Mouse (Mus musculus): Measurements from ENCODE around the gene Has3. TPM values are rescaled to one million over a fixed set of nuclear protein-coding genes. Genes with fewer than 3 reads are reported as not detected.

Gene Has3
- polyA plus RNA-seq, 1 experiment from 2014 or later, result 1.6 TPM

- Histone ChIP-seq H3K36me3 (ENCODE audit: insufficient read depth, low read length) (peaks cover 4% of the 10 kb centered on the region; the same call in 1 of the 2 replicates), H3K27ac (ENCODE audit: low read length) (peak overlapping the region; percentile 79), H3K9ac (replicated peaks; ENCODE audit: low read length) (peak overlapping the region; percentile 15; the same call in 1 of the 2 replicates), H3K4me3 (ENCODE audit: low read length) (no peak overlapping the region), H3K4me2 (replicated peaks; ENCODE audit: low read depth, low read length) (no peak overlapping the region), H3K4me1 (ENCODE audit: insufficient read depth, low read length) (peaks cover 13% of the 10 kb centered on the region), H3K9me3 (ENCODE audit: low read length) (no peaks in the 10 kb centered on the region), H3K27me3 (ENCODE audit: insufficient read depth, low read length) (no peaks in the 10 kb centered on the region)
- WGBS, result 32% methylated on average over 8 of the region's 8 CpGs
- peak; percentile 74 for ATAC-seq (ENCODE audit: low FRiP score, low TSS enrichment)
These were observed 15.4 kb upstream of the Has3 start for GRCm38 (mm10) chr8:106854534-106855241.

GRCm38 (mm10) chr8:106855242-106855562, 14.8 kb upstream of the Has3 start:
- no peak overlapping the region for H3K4me3 ChIP-seq (ENCODE audit: low read length)
- no peak; the same call in 1 of the 2 replicates for ATAC-seq (ENCODE audit: low FRiP score, low TSS enrichment)
- 50% methylated on average over 3 of the region's 3 CpGs for WGBS
- H3K4me2 ChIP-seq (replicated peaks; ENCODE audit: low read depth, low read length), result no peak overlapping the region
- H3K27me3 ChIP-seq (ENCODE audit: insufficient read depth, low read length), result no peaks in the 10 kb centered on the region
- H3K36me3 ChIP-seq (ENCODE audit: insufficient read depth, low read length), result peaks cover 4% of the 10 kb centered on the region; the same call in 1 of the 2 replicates
- H3K9ac ChIP-seq (replicated peaks; ENCODE audit: low read length), result no peak overlapping the region
- H3K9me3 ChIP-seq (ENCODE audit: low read length), result no peaks in the 10 kb centered on the region
- peaks cover 13% of the 10 kb centered on the region for H3K4me1 ChIP-seq (ENCODE audit: insufficient read depth, low read length)
- peak overlapping the region; percentile 79 for H3K27ac ChIP-seq (ENCODE audit: low read length)

- WGBS, result 91% methylated on average over 10 of the region's 10 CpGs
- Histone ChIP-seq H3K9me3 (ENCODE audit: low read length) (no peaks in the 10 kb centered on the region), H3K4me3 (ENCODE audit: low read length) (no peak overlapping the region), H3K27me3 (ENCODE audit: insufficient read depth, low read length) (no peaks in the 10 kb centered on the region), H3K36me3 (ENCODE audit: insufficient read depth, low read length) (no peaks in the 10 kb centered on the region), H3K9ac (replicated peaks; ENCODE audit: low read length) (no peak overlapping the region), H3K4me2 (replicated peaks; ENCODE audit: low read depth, low read length) (no peak overlapping the region), H3K4me1 (ENCODE audit: insufficient read depth, low read length) (no peaks in the 10 kb centered on the region), H3K27ac (ENCODE audit: low read length) (no peak overlapping the region)
- ATAC-seq (ENCODE audit: low FRiP score, low TSS enrichment), result no peak
These were observed 7.2 kb upstream of the Has3 start for GRCm38 (mm10) chr8:106862845-106863244.

GRCm38 (mm10) chr8:106865354-106865753, 4.7 kb upstream of the Has3 start:
- H3K4me2 ChIP-seq (replicated peaks; ENCODE audit: low read depth, low read length), result no peak overlapping the region
- H3K9me3 ChIP-seq (ENCODE audit: low read length), result no peaks in the 10 kb centered on the region
- H3K27ac ChIP-seq (ENCODE audit: low read length), result no peak overlapping the region
- H3K4me3 ChIP-seq (ENCODE audit: low read length), result no peak overlapping the region
- no peaks in the 10 kb centered on the region for H3K36me3 ChIP-seq (ENCODE audit: insufficient read depth, low read length)
- no peak overlapping the region for H3K9ac ChIP-seq (replicated peaks; ENCODE audit: low read length)
- peaks cover 5% of the 10 kb centered on the region; the same call in 1 of the 2 replicates for H3K27me3 ChIP-seq (ENCODE audit: insufficient read depth, low read length)
- 83% methylated on average over 9 of the region's 9 CpGs for WGBS
- no peaks in the 10 kb centered on the region for H3K4me1 ChIP-seq (ENCODE audit: insufficient read depth, low read length)
- ATAC-seq (ENCODE audit: low FRiP score, low TSS enrichment), result no peak

GRCm38 (mm10) chr8:106870537-106871327, 690 bp downstream of the Has3 start:
- H3K27ac ChIP-seq (ENCODE audit: low read length), result no peak overlapping the region
- peak overlapping the region; percentile 96 for H3K4me2 ChIP-seq (replicated peaks; ENCODE audit: low read depth, low read length)
- peak overlapping the region; percentile 65 for H3K9ac ChIP-seq (replicated peaks; ENCODE audit: low read length)
- H3K4me3 ChIP-seq (ENCODE audit: low read length), result peak overlapping the region; percentile 62
- peaks cover 24% of the 10 kb centered on the region for H3K4me1 ChIP-seq (ENCODE audit: insufficient read depth, low read length)
- H3K27me3 ChIP-seq (ENCODE audit: insufficient read depth, low read length), result peaks cover 8% of the 10 kb centered on the region; the same call in 1 of the 2 replicates
- H3K36me3 ChIP-seq (ENCODE audit: insufficient read depth, low read length), result peaks cover 10% of the 10 kb centered on the region
- under 1% methylated on average over 63 of the region's 63 CpGs for WGBS
- H3K9me3 ChIP-seq (ENCODE audit: low read length), result no peaks in the 10 kb centered on the region
- peak; percentile 72 for ATAC-seq (ENCODE audit: low FRiP score, low TSS enrichment)

GRCm38 (mm10) chr8:106871328-106871926, 1.4 kb downstream of the Has3 start:
- Histone ChIP-seq H3K4me1 (ENCODE audit: insufficient read depth, low read length) (peaks cover 24% of the 10 kb centered on the region), H3K27ac (ENCODE audit: low read length) (no peak overlapping the region)
- 0% methylated on average over 15 of the region's 15 CpGs for WGBS

GRCm38 (mm10) chr8:106871931-106872371, 1.9 kb downstream of the Has3 start:
- Histone ChIP-seq H3K9me3 (ENCODE audit: low read length) (no peaks in the 10 kb centered on the region), H3K9ac (replicated peaks; ENCODE audit: low read length) (peak overlapping the region; percentile 65), H3K4me1 (ENCODE audit: insufficient read depth, low read length) (peaks cover 24% of the 10 kb centered on the region), H3K27me3 (ENCODE audit: insufficient read depth, low read length) (peaks cover 8% of the 10 kb centered on the region; the same call in 1 of the 2 replicates), H3K27ac (ENCODE audit: low read length) (no peak overlapping the region; the same call in 1 of the 2 replicates), H3K4me2 (replicated peaks; ENCODE audit: low read depth, low read length) (peak overlapping the region; percentile 96), H3K4me3 (ENCODE audit: low read length) (peak overlapping the region; percentile 62), H3K36me3 (ENCODE audit: insufficient read depth, low read length) (peaks cover 10% of the 10 kb centered on the region)
- under 1% methylated on average over 22 of the region's 22 CpGs for WGBS
- ATAC-seq (ENCODE audit: low FRiP score, low TSS enrichment), result peak; percentile 67

More at GRCm38 (mm10) chr8:106871328-106871926, 1.4 kb downstream of the Has3 start:
- Histone ChIP-seq H3K36me3 (ENCODE audit: insufficient read depth, low read length) (peaks cover 10% of the 10 kb centered on the region), H3K4me3 (ENCODE audit: low read length) (peak overlapping the region; percentile 62), H3K4me2 (replicated peaks; ENCODE audit: low read depth, low read length) (peak overlapping the region; percentile 96), H3K9me3 (ENCODE audit: low read length) (no peaks in the 10 kb centered on the region), H3K27me3 (ENCODE audit: insufficient read depth, low read length) (peaks cover 8% of the 10 kb centered on the region; the same call in 1 of the 2 replicates), H3K9ac (replicated peaks; ENCODE audit: low read length) (peak overlapping the region; percentile 65)
- ATAC-seq (ENCODE audit: low FRiP score, low TSS enrichment), result peak; percentile 24

- H3K9ac ChIP-seq (replicated peaks; ENCODE audit: low read length), result peak overlapping the region; percentile 65
- H3K27me3 ChIP-seq (ENCODE audit: insufficient read depth, low read length), result peaks cover 8% of the 10 kb centered on the region; the same call in 1 of the 2 replicates
- 5% methylated on average over 8 of the region's 8 CpGs for WGBS
- no peaks in the 10 kb centered on the region for H3K9me3 ChIP-seq (ENCODE audit: low read length)
- H3K4me2 ChIP-seq (replicated peaks; ENCODE audit: low read depth, low read length), result peak overlapping the region; percentile 96
- no peak overlapping the region for H3K27ac ChIP-seq (ENCODE audit: low read length)
- no peak for ATAC-seq (ENCODE audit: low FRiP score, low TSS enrichment)
- H3K4me3 ChIP-seq (ENCODE audit: low read length), result peak overlapping the region; percentile 62
- H3K36me3 ChIP-seq (ENCODE audit: insufficient read depth, low read length), result peaks cover 10% of the 10 kb centered on the region
- H3K4me1 ChIP-seq (ENCODE audit: insufficient read depth, low read length), result peaks cover 24% of the 10 kb centered on the region
These were observed 2.5 kb downstream of the Has3 start for GRCm38 (mm10) chr8:106872454-106873034.

GRCm38 (mm10) chr8:106880121-106880707, 10.2 kb downstream of the Has3 start:
- Histone ChIP-seq H3K4me3 (ENCODE audit: low read length) (no peak overlapping the region), H3K9me3 (ENCODE audit: low read length) (no peaks in the 10 kb centered on the region), H3K4me2 (replicated peaks; ENCODE audit: low read depth, low read length) (no peak overlapping the region), H3K9ac (replicated peaks; ENCODE audit: low read length) (no peak overlapping the region), H3K36me3 (ENCODE audit: insufficient read depth, low read length) (peaks cover 60% of the 10 kb centered on the region), H3K27ac (ENCODE audit: low read length) (no peak overlapping the region), H3K4me1 (ENCODE audit: insufficient read depth, low read length) (no peaks in the 10 kb centered on the region), H3K27me3 (ENCODE audit: insufficient read depth, low read length) (no peaks in the 10 kb centered on the region)
- WGBS, result 84% methylated on average over 8 of the region's 8 CpGs
- no peak for ATAC-seq (ENCODE audit: low FRiP score, low TSS enrichment)
